Mouse (Mus musculus) ovary, postnatal 36 days (tissue): ENCODE data around the gene Furin.

Experiments used
- DNase-seq: peaks from one replicate; pipeline ENCODE4 v3.0.0; 2022; ENCODE audit warnings: low spot score, mixed read lengths

Gene Furin

GRCm38 (mm10) chr7:80427730-80428129 lies 22.5 kb upstream of the Furin start:
- no peak for DNase-seq

GRCm38 (mm10) chr7:80426363-80426762 lies 21.1 kb upstream of the Furin start:
- no peak for DNase-seq

- no peak for DNase-seq
These were observed 19.5 kb upstream of the Furin start for GRCm38 (mm10) chr7:80424722-80425121.

GRCm38 (mm10) chr7:80422759-80423480 lies 17.7 kb upstream of the Furin start:
- DNase-seq, result no peak

- no peak for DNase-seq
These were observed 16.3 kb upstream of the Furin start for GRCm38 (mm10) chr7:80421576-80421975.

GRCm38 (mm10) chr7:80420586-80420985 lies 15.3 kb upstream of the Furin start:
- DNase-seq, result no peak

- DNase-seq, result no peak
These were observed 14.0 kb upstream of the Furin start for GRCm38 (mm10) chr7:80419278-80419677.

GRCm38 (mm10) chr7:80418036-80418435 lies 12.8 kb upstream of the Furin start:
- DNase-seq, result no peak

GRCm38 (mm10) chr7:80417601-80418000 lies 12.4 kb upstream of the Furin start:
- no peak for DNase-seq

- DNase-seq, result no peak
These were observed 11.7 kb upstream of the Furin start for GRCm38 (mm10) chr7:80416969-80417368.

GRCm38 (mm10) chr7:80414303-80414855 lies 9.1 kb upstream of the Furin start:
- no peak for DNase-seq

- no peak for DNase-seq
These were observed 8.5 kb upstream of the Furin start for GRCm38 (mm10) chr7:80413512-80414302.

GRCm38 (mm10) chr7:80412781-80413180 lies 7.5 kb upstream of the Furin start:
- DNase-seq, result no peak

- no peak for DNase-seq
These were observed 7.0 kb upstream of the Furin start for GRCm38 (mm10) chr7:80412279-80412678.

- no peak for DNase-seq
These were observed 5.1 kb upstream of the Furin start for GRCm38 (mm10) chr7:80410380-80410779.

- no peak for DNase-seq
These were observed 2.5 kb upstream of the Furin start for GRCm38 (mm10) chr7:80407712-80408111.

GRCm38 (mm10) chr7:80406186-80406585 lies 950 bp upstream of the Furin start:
- no peak for DNase-seq

GRCm38 (mm10) chr7:80404101-80404894 lies 938 bp downstream of the Furin start:
- no peak for DNase-seq

GRCm38 (mm10) chr7:80403551-80403950 lies 1.7 kb downstream of the Furin start:
- peak; percentile 70 for DNase-seq

- DNase-seq, result peak; percentile 81
These were observed 2.5 kb downstream of the Furin start for GRCm38 (mm10) chr7:80402651-80403321.

- DNase-seq, result peak; percentile 55
These were observed 3.2 kb downstream of the Furin start for GRCm38 (mm10) chr7:80401860-80402641.
